Mouse (Mus musculus) brown adipose tissue, adult 24 weeks (tissue): ENCODE measurements around the gene Srms. TPM values are rescaled to one million over a fixed set of nuclear protein-coding genes. Genes with fewer than 3 reads are reported as not detected.

Source experiments
- H3K27ac ChIP-seq: fragments of 200-500 bp; replicated peaks from 2 replicates; pipeline ENCODE4 v1.5.1; 2012; ENCODE audit warnings: low read depth, mild to moderate bottlenecking, low read length
- H3K4me1 ChIP-seq: fragments of 200-500 bp; 2 replicates; pipeline ENCODE4 v1.6.1; 2012; ENCODE audit warnings: low read length, mixed read lengths; ENCODE audit not compliant: control insufficient read depth, insufficient read depth, insufficient read length
- H3K4me3 ChIP-seq: fragments of 200-500 bp; 2 replicates; pipeline ENCODE4 v1.5.1; 2012; ENCODE audit warnings: low read depth, mild to moderate bottlenecking, low read length, moderate library complexity; ENCODE audit not compliant: insufficient read depth
- polyA plus RNA-seq: library from polyadenylated mRNA; stranded (reverse); fragments of >200 nt; gene quantifications from 2 replicates; pipeline ENCODE4 v1.2.4, GENCODE M21; 2012; ENCODE audit not compliant: missing spikeins, insufficient read depth, insufficient read length

Gene Srms
- 1.1 and 1.5 TPM in 2 replicates for polyA plus RNA-seq

DNA sequence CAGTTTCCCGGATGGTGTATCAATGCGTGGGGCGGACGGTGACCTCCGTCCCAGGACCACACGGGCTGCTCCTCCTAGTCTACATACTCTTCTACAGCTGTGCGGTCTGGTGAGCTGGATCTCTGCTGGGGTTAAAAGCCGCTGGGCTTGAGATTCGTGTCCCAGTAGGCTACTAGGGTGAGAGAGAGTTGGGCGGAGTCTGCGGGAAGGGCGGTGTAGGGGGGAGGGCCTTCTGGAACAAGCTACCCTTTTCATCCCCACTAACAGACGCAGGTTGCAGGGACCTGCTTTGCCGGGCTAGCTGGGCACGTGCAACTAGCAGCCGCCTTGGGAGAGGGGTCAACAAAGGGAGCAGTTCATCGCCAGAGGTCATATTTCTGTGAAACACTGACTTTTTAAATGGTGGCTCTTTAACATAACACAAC, at the start of gene Srms:
Gene Srms, minus strand, starts transcription at position 165 of the 425 bp plus-strand sequence.
- Histone ChIP-seq H3K4me3 (peak within 1 kb of the TSS; percentile 66), H3K4me1 (no peaks in the 10 kb centered on the region), H3K27ac (peak within 1 kb of the TSS; percentile 19; the same call in 1 of the 2 replicates)

DNA sequence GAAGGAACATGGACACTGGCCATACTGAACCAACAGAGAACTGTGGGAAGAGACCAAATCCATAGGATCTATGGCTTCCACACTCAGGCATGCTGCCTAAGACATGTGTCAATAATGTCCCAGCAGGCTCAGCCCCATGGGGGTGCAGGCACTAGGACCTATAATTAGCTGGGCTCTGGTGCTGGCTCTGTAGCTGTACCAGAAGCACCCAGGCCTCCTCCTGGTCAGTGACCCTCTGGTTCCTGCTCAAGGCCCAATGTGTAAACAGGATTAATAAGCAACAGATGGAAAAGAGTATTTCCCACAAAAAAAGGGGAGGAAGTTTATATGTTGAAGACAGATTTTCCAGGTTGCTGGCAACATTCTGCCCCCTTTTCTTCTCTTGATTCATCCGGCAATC, 40.3 kb upstream of the Srms start:
- Histone ChIP-seq H3K27ac (no peak overlapping the region), H3K4me1 (no peaks in the 10 kb centered on the region)

GRCm38 (mm10) chr2:181251841-181252240, 38.9 kb upstream of the Srms start:
- H3K4me3 ChIP-seq: no peak overlapping the region
- H3K4me1 ChIP-seq: no peaks in the 10 kb centered on the region
- H3K27ac ChIP-seq: no peak overlapping the region

More for the DNA sequence above, 40.3 kb upstream of the Srms start:
- H3K4me3 ChIP-seq: no peak overlapping the region

- Histone ChIP-seq H3K4me1 (no peaks in the 10 kb centered on the region), H3K27ac (no peak overlapping the region), H3K4me3 (no peak overlapping the region)
Observed at GRCm38 (mm10) chr2:181249217-181249616, 36.2 kb upstream of the Srms start.

DNA sequence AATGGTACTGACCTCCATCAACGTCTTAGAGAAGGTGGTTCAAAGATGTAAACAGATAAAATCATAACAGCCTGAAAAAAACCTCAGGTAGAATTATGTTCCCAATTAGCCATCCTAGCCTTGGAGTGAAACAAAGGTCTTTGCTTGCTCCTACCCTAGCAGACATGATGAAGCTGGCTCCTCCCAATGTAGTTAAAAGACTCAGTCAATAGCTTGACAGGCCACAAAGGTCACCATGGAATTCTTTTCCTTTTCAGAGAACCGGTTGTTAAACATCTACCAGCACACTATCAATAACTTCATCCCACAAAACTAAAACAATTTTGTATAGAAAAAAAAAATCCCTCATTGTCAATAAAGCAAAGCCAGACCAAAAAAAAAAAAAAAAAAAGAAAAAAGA, 32.0 kb upstream of the Srms start:
- H3K4me3 ChIP-seq: no peak overlapping the region
- H3K27ac ChIP-seq: no peak overlapping the region

GRCm38 (mm10) chr2:181243706-181244394, 30.9 kb upstream of the Srms start:
- Histone ChIP-seq H3K27ac (no peak overlapping the region; the same call in 1 of the 2 replicates), H3K4me1 (peaks cover 20% of the 10 kb centered on the region), H3K4me3 (peak overlapping the region; percentile 35)

More for the DNA sequence above, 32.0 kb upstream of the Srms start:
- peaks cover 12% of the 10 kb centered on the region for H3K4me1 ChIP-seq

- H3K27ac ChIP-seq: peak overlapping the region; percentile 74
- H3K4me3 ChIP-seq: peak overlapping the region; percentile 63
- peaks cover 23% of the 10 kb centered on the region for H3K4me1 ChIP-seq
Observed at GRCm38 (mm10) chr2:181242314-181242665, 29.3 kb upstream of the Srms start.

DNA sequence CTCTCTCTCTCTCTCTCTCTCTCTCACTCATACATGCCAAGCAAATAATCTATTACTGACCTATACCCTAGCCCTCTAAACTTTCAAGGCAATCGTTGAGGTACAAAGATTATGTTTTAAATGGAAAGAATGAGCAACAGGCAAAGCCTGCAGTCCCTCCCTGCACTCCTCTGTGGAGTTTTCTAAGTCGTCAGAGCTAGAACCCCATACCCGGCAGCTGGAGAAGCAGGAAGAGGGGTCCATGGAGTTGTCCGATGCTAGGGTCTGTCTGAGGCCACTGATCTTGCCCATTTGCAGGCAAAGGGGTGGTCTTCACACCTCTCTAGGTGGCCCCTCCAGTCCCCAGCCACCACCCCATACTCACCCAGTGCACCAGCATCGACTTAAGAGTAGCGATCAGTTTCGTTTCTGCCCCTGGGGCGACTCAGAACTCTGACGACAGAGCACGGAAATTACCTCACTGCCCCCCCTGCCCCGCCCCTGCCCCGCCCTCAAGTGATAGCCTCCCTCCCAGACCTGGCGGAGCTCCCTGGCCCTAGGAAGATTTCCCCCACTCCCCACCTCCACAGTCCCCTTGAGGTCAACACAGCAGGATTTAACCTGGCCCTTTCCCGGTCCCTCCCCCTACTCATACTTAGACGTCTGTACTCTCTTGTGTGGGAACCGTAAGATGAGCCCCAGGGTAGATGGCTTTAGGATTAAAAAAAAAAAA, 28.8 kb upstream of the Srms start, which contains the start of gene Helz2:
Gene Helz2, minus strand, starts transcription at position 426 of the 712 bp plus-strand sequence.
- Histone ChIP-seq H3K4me1 (peaks cover 23% of the 10 kb centered on the region), H3K27ac (peak within 1 kb of the TSS; percentile 91), H3K4me3 (peak within 1 kb of the TSS; percentile 84)

DNA sequence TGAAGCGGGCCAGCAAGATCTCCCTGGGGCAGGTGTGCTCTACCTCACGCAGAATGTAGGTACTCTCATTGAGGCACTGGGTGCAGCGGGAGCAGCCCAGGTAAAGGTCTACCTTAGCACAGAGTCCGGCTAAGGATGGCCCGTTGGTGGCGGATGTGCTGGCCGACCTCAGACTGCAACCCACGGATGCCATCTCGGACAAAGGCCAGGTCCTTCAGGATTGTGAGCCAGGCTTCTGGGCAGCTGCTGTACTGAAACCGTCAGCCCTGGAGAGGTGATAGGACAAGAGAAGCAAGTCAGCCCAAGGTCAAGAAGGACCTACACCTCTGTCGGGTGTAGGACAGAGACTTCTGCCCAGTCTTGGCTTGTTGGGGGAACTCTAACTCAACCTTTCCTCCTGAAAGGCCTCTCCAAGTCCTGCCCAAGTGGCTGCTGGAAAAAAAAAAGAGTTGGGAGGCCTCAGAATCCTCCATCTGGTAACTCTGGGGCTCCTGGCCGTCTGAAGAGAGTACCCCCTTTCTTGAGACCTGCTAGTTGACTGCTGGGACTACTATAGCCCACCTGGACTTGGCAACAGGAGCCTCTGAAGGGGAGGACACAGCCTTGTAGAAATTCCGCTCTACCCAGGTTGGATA, 27.9 kb upstream of the Srms start:
- Histone ChIP-seq H3K4me1 (peaks cover 23% of the 10 kb centered on the region), H3K27ac (peak overlapping the region; percentile 91), H3K4me3 (peak overlapping the region; percentile 84)

DNA sequence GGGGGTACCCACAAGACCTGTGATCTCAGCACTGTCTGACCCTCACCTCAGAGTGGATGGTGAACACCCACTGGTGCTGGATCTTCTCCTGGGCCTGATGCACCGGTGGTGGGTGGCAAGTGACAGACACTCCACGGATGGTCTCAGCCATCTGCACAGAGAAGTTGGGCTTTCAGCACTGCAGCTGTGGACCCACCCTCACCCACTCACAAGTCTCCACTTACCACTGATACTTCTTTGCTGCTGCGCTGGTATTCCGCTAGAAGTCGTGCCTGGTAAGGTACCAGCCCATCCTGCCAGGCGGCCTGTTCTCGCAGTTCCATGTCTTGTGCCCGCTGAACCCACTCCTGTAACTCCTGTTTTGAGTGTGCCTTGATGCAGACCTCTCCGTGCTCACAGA, 26.3 kb upstream of the Srms start:
- Histone ChIP-seq H3K4me3 (peak overlapping the region; percentile 84), H3K4me1 (peaks cover 23% of the 10 kb centered on the region), H3K27ac (no peak overlapping the region)

DNA sequence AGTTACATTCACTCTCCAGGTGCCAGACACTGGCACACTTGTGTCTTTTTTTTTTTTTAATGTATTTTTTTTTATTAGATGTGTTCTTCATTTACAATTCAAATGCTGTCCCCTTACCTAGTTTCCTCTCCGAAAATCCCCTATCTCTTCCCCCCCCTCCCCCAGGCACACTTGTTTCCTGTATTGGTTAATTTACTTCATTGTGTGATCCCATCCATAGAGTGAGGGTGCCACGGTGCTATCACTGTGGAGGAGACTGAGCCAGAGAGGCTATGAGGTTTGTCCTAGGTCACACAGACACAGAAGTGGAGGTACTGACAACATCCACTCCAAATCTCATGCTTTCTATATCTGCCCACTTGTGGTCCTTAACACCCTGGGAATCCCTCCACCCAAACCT, 25.9 kb upstream of the Srms start:
- Histone ChIP-seq H3K4me3 (peak overlapping the region; percentile 84), H3K27ac (no peak overlapping the region), H3K4me1 (peaks cover 23% of the 10 kb centered on the region)

DNA sequence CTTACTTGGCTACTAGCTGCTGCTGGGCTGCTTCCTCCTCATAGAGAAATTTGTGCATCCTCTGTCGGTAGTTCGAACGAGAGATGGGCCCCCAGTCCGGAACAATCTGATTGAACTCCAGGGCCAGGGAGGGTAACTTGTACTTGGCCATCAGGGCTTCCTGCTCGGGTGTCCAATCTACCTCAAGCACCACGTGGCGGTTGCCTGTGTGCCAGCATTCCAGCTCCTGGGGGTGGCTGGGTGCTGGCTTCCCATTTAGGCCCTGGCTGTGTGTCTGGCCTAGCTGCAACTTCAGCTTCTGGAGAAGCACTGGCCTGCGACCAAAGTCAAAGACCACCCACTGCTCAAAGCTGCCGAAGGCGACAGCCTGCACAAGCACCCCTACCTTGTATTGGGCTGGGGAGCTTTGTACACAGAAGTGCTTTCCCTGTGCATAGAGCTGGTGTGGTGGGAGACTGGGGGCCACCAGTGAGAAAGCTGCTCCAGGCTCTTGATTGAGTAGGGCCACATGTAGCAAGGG, 25.2 kb upstream of the Srms start:
- Histone ChIP-seq H3K27ac (no peak overlapping the region), H3K4me1 (peaks cover 23% of the 10 kb centered on the region), H3K4me3 (no peak overlapping the region)

GRCm38 (mm10) chr2:181237251-181238014, 24.4 kb upstream of the Srms start:
- H3K27ac ChIP-seq: no peak overlapping the region
- peaks cover 23% of the 10 kb centered on the region for H3K4me1 ChIP-seq
- H3K4me3 ChIP-seq: no peak overlapping the region

DNA sequence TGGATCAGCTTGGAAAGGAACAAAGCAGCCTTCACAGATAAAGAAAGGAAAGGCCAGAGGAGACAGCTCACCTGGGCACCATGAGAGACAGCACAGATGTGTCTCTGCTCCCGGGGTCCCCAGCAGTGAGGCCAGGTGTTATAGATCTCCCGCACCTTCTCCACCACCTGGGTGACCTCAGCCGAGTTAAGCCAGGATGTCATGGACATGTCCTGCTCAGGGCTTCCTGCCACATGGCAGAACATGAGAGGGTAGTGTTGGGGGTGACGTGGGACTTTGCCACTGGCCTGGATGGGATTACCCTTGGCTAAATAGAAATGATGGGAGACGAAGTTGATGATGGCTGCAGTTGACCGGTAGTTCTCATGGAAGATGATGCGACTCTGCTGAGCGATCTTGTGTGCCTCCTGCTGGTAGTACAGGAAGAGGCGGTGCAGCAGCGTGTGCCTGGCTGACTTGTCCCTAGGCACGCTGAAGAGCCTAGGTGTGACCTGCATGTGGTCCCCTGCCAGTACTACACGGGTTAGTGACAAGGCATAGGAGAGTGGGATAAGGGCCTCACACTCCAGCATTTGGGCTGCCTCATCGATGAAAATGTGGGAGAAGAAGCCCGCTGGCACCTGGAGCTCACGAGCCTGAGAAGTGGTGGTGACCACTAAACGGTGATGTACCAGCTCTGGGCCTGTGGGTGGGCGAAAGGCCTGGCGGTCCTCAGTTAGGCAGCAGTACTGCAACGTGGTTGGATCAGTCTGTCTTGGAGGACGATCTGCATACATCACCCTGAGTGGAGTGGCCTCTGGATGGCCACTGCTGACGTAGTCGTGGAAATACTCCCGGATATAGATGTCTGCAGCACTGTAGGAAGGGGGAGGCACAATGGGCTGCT, 22.9 kb upstream of the Srms start:
- Histone ChIP-seq H3K4me3 (no peak overlapping the region), H3K27ac (no peak overlapping the region), H3K4me1 (peaks cover 20% of the 10 kb centered on the region)
